Mouse (Mus musculus): Measurements from ENCODE around the gene Lacc1. TPM values are rescaled to one million over a fixed set of nuclear protein-coding genes. Genes with fewer than 3 reads are reported as not detected.
A peak's percentile ranks its signal among the peaks of the same experiment; 100 is the strongest.
"Not testable (repeated sequence)": the region's sequence is repeated elsewhere in the genome, so short reads cannot be mapped to it uniquely, and the experiment has no call there.

The Lacc1 gene
- total and polyA plus RNA-seq, 3 experiments: 27.1 to 42.7 (median 39.5) TPM

DNA sequence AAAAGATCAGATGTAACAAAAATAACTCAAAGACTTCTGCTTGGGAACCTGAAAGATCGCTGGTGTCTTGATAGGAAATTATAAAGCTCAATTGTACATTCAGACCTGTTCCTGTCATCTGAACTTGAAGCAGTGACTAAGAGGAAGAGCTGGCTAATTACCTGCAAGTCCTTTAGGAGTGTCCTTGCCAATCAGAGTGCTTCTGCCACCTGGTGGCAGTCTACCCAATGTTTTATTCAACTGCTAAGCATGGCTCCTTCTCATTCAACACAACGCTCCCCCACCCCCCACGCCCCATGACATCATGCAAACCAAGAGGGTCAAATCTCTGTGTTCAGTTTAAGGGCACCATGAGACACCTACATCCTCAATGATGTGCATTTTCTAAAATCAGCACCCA, 28.5 kb downstream of the Lacc1 start:
- H3K4me3 ChIP-seq (replicated peaks in 1 of 3; ENCODE audit: low read depth in 2 of 3, low read length in 2 of 3, poor library complexity in 1 of 3): no peak overlapping the region
- in situ Hi-C loops (cut with MboI; ENCODE audit: low pct_ligation_motif_present, low pct_unique_long_range_greater_than_20kb, low sequenced_read_pairs): loop anchor here (10.0 to 25.0 kb wide), 3 partner anchors 503 to 1121 kb away; no protein-coding TSS in a partner anchor
- no peaks in the 10 kb centered on the region for H3K9me3 ChIP-seq (replicated peaks; ENCODE audit: low read length)
- no peak overlapping the region for H3K9ac ChIP-seq (ENCODE audit: insufficient read depth, low read depth)
- H3K36me3 ChIP-seq (replicated peaks in 1 of 2; ENCODE audit: control insufficient read depth in 1 of 2, insufficient read depth in 1 of 2, low read length in 1 of 2): no peaks in the 10 kb centered on the region
- dilution Hi-C loops (cut with MboI; ENCODE audit: extremely low pct_ligation_motif_present, extremely low pct_unique_long_range_greater_than_20kb, low sequenced_read_pairs): loop anchor here (25.0 kb wide), 1 partner anchor 521 kb away; no protein-coding TSS in a partner anchor
- 0 out of 4 replicates have a peak, but pooled peaks cover 0 to 4% of the 10 kb centered on the region in 2 experiments for H3K4me1 ChIP-seq (ENCODE audit: control insufficient read depth in 1 of 2, insufficient read depth in 2 of 2)
- DNase-seq (ENCODE audit: extremely low read depth): peak; percentile 83
- TF ChIP-seq ZNF384 (IDR thresholded peaks at IDR 0.05; ENCODE audit: low read depth, low read length): no peak
- TF ChIP-seq ZC3H11A (IDR thresholded peaks at IDR 0.05; ENCODE audit: low read depth, low read length): peak; percentile 47
- TF ChIP-seq RAD21 (IDR thresholded peaks at IDR 0.05; ENCODE audit: low read depth, low read length): peak; percentile 70
- no peak for TF ChIP-seq TBP (conservative IDR thresholded peaks at IDR 0.05; ENCODE audit: low read depth, low read length)
- TF ChIP-seq CTCF (conservative IDR thresholded peaks at IDR 0.05 in 1 of 2, IDR thresholded peaks at IDR 0.05 in 1 of 2; ENCODE audit: low read depth in 2 of 2, low read length in 2 of 2): peak; percentile 35 to 76; a peak in 2 of 4 replicates
- TF ChIP-seq SMC3 (IDR thresholded peaks at IDR 0.05; ENCODE audit: low read depth, low read length): peak; percentile 87
- peak; percentile 51; the same call in 1 of the 2 replicates for TF ChIP-seq MYC (IDR thresholded peaks at IDR 0.05; ENCODE audit: low read depth, low read length)
- TF ChIP-seq CHD2 (IDR thresholded peaks at IDR 0.05; ENCODE audit: low read length): 0 out of 2 replicates have a peak, but pooled peaks have one; percentile 37
- no peak for TF ChIP-seq ZKSCAN1 (IDR thresholded peaks at IDR 0.05; ENCODE audit: borderline replicate concordance, low read depth, low read length)
- no peak for TF ChIP-seq ZMIZ1 (IDR thresholded peaks at IDR 0.05; ENCODE audit: low read depth, low read length)
- H3K4me2 ChIP-seq (ENCODE audit: insufficient read depth, low read depth, poor library complexity, severe bottlenecking): 0 out of 2 replicates have a peak overlapping the region, but pooled peaks have one; percentile 21
- no peaks in the 10 kb centered on the region for H3K79me2 ChIP-seq (replicated peaks; ENCODE audit: control insufficient read depth, extremely low read depth, insufficient read depth, poor library complexity, severe bottlenecking)
- H3K27ac ChIP-seq (ENCODE audit: insufficient read depth, low read depth): no peak overlapping the region
- H3K27me3 ChIP-seq (replicated peaks): no peaks in the 10 kb centered on the region

DNA sequence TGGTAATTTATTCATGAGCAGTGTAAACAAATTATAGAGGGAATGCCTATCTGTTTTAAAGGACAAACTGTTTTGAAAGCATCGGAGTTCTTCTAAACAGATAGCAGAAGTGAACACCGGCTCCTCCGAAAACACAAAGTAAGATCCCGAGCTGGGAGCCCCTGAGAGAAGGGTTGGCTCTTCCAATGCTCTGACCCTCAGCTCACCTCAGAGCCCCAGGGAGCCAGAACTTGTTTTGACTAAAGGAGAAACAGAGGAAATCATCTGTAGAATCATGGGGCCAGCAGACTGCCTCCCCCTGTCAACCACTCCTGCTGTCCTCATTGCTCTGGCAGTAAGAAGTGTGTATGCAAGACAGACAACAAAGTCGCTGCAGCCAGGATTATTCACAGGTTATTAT, 31.1 kb downstream of the Lacc1 start:
- no peak overlapping the region for H3K4me2 ChIP-seq (ENCODE audit: insufficient read depth, low read depth, poor library complexity, severe bottlenecking)
- H3K36me3 ChIP-seq (replicated peaks in 1 of 2; ENCODE audit: control insufficient read depth in 1 of 2, insufficient read depth in 1 of 2, low read length in 1 of 2): no peaks in the 10 kb centered on the region
- no peak for TF ChIP-seq EP300 (IDR thresholded peaks at IDR 0.05; ENCODE audit: low read length)
- no peak for DNase-seq (ENCODE audit: extremely low read depth)
- H3K27ac ChIP-seq (ENCODE audit: insufficient read depth, low read depth): no peak overlapping the region
- H3K4me1 ChIP-seq (ENCODE audit: control insufficient read depth in 1 of 2, insufficient read depth in 2 of 2): 0 out of 4 replicates have a peak, but pooled peaks cover 0 to 4% of the 10 kb centered on the region in 2 experiments
- H3K4me3 ChIP-seq (replicated peaks in 1 of 3; ENCODE audit: low read depth in 2 of 3, low read length in 2 of 3, poor library complexity in 1 of 3): no peak overlapping the region
- H3K9ac ChIP-seq (ENCODE audit: insufficient read depth, low read depth): no peak overlapping the region
- dilution Hi-C loops (cut with MboI; ENCODE audit: extremely low pct_ligation_motif_present, extremely low pct_unique_long_range_greater_than_20kb, low sequenced_read_pairs) (loop anchor here (25.0 kb wide), 1 partner anchor 518 kb away; no protein-coding TSS in a partner anchor), in situ Hi-C loops (cut with MboI; ENCODE audit: low pct_ligation_motif_present, low pct_unique_long_range_greater_than_20kb, low sequenced_read_pairs) (loop anchor here (10.0 to 25.0 kb wide), 3 partner anchors 501 to 1118 kb away; no protein-coding TSS in a partner anchor)
- no peaks in the 10 kb centered on the region for H3K9me3 ChIP-seq (replicated peaks; ENCODE audit: low read length)
- no peaks in the 10 kb centered on the region for H3K27me3 ChIP-seq (replicated peaks)
- H3K79me2 ChIP-seq (replicated peaks; ENCODE audit: control insufficient read depth, extremely low read depth, insufficient read depth, poor library complexity, severe bottlenecking): no peaks in the 10 kb centered on the region

DNA sequence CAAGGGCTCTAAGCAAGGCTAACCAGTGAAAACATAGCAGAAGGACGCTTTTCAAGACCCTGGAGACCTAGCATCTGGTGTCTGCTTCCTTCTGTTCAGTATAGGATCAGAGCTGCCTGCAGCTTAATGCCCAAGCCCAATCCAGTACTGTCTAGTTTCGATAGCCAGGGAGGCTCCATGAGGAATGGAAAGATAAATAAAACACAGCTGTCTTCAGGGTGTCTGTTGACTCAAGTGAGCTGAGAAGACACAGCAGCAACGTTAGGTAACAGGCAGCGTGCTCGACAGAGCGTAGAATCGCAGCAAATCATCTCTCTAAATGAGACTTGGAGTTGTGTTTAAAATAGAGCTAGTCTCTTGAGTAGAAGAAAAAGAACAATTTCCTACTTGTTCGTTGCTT, 32.0 kb downstream of the Lacc1 start:
- no peak overlapping the region for H3K4me3 ChIP-seq (replicated peaks in 1 of 3; ENCODE audit: low read depth in 2 of 3, low read length in 2 of 3, poor library complexity in 1 of 3)
- no peaks in the 10 kb centered on the region for H3K27me3 ChIP-seq (replicated peaks)
- H3K79me2 ChIP-seq (replicated peaks; ENCODE audit: control insufficient read depth, extremely low read depth, insufficient read depth, poor library complexity, severe bottlenecking): no peaks in the 10 kb centered on the region
- H3K4me2 ChIP-seq (ENCODE audit: insufficient read depth, low read depth, poor library complexity, severe bottlenecking): no peak overlapping the region
- H3K9me3 ChIP-seq (replicated peaks; ENCODE audit: low read length): no peaks in the 10 kb centered on the region
- H3K27ac ChIP-seq (ENCODE audit: insufficient read depth, low read depth): no peak overlapping the region
- in situ Hi-C loops (cut with MboI; ENCODE audit: low pct_ligation_motif_present, low pct_unique_long_range_greater_than_20kb, low sequenced_read_pairs): loop anchor here (10.0 to 25.0 kb wide), 3 partner anchors 500 to 1117 kb away; no protein-coding TSS in a partner anchor
- H3K9ac ChIP-seq (ENCODE audit: insufficient read depth, low read depth): no peak overlapping the region
- no peak for DNase-seq (ENCODE audit: extremely low read depth)
- 0 out of 4 replicates have a peak, but pooled peaks cover 0 to 4% of the 10 kb centered on the region in 2 experiments for H3K4me1 ChIP-seq (ENCODE audit: control insufficient read depth in 1 of 2, insufficient read depth in 2 of 2)
- H3K36me3 ChIP-seq (replicated peaks in 1 of 2; ENCODE audit: control insufficient read depth in 1 of 2, insufficient read depth in 1 of 2, low read length in 1 of 2): no peaks in the 10 kb centered on the region
- TF ChIP-seq MAFK (IDR thresholded peaks at IDR 0.05; ENCODE audit: insufficient replicate concordance, low read length): no peak
- TF ChIP-seq JUND (conservative IDR thresholded peaks at IDR 0.05; ENCODE audit: low read depth, low read length): no peak
- TF ChIP-seq IRF4 (IDR thresholded peaks at IDR 0.05; ENCODE audit: low read depth, low read length): no peak
- TF ChIP-seq CHD2 (IDR thresholded peaks at IDR 0.05; ENCODE audit: low read length): no peak
- TF ChIP-seq USF1 (IDR thresholded peaks at IDR 0.05; ENCODE audit: low read depth, low read length): no peak
- TF ChIP-seq RAD21 (IDR thresholded peaks at IDR 0.05; ENCODE audit: low read depth, low read length): no peak
- TF ChIP-seq MEF2A (IDR thresholded peaks at IDR 0.05; ENCODE audit: borderline replicate concordance, low read depth, low read length): no peak
- TF ChIP-seq JUN (IDR thresholded peaks at IDR 0.05; ENCODE audit: insufficient read depth, low read depth, low read length): no peak
- TF ChIP-seq ZMIZ1 (IDR thresholded peaks at IDR 0.05; ENCODE audit: low read depth, low read length): no peak
- no peak for TF ChIP-seq ZKSCAN1 (IDR thresholded peaks at IDR 0.05; ENCODE audit: borderline replicate concordance, low read depth, low read length)
- dilution Hi-C loops (cut with MboI; ENCODE audit: extremely low pct_ligation_motif_present, extremely low pct_unique_long_range_greater_than_20kb, low sequenced_read_pairs): loop anchor here (25.0 kb wide), 1 partner anchor 517 kb away; no protein-coding TSS in a partner anchor

DNA sequence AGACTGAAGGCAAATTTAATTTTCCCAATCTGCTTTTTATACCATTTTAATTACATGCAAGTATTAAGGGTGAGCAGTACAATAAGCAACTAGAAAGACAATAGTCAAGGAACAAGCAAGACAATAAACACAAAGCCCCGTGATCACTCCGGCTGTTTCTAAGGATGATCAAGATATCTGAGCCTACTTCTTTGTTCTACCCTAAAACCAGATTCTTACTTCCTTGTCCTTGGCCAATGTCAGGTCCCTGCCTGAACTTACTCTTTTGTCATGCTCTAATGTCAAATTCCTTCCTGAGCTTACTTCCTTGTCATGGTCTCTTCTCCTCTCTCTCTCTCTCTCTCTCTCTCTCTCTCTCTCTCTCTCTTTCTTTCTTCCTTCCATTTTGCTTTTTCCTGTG, 46.4 kb downstream of the Lacc1 start:
- H3K4me1 ChIP-seq (ENCODE audit: control insufficient read depth in 1 of 2, insufficient read depth in 2 of 2); H3K4me2 ChIP-seq (ENCODE audit: insufficient read depth, low read depth, poor library complexity, severe bottlenecking); H3K27ac ChIP-seq (ENCODE audit: insufficient read depth, low read depth); H3K9me3 ChIP-seq (replicated peaks; ENCODE audit: low read length); H3K27me3 ChIP-seq (replicated peaks); H3K4me3 ChIP-seq (replicated peaks in 1 of 3; ENCODE audit: low read depth in 2 of 3, low read length in 2 of 3, poor library complexity in 1 of 3); H3K9ac ChIP-seq (ENCODE audit: insufficient read depth, low read depth); DNase-seq (ENCODE audit: extremely low read depth); H3K36me3 ChIP-seq (replicated peaks in 1 of 2; ENCODE audit: control insufficient read depth in 1 of 2, insufficient read depth in 1 of 2, low read length in 1 of 2); dilution Hi-C loops (cut with MboI; ENCODE audit: extremely low pct_ligation_motif_present, extremely low pct_unique_long_range_greater_than_20kb, low sequenced_read_pairs); H3K79me2 ChIP-seq (replicated peaks; ENCODE audit: control insufficient read depth, extremely low read depth, insufficient read depth, poor library complexity, severe bottlenecking); in situ Hi-C loops (cut with MboI; ENCODE audit: low pct_ligation_motif_present, low pct_unique_long_range_greater_than_20kb, low sequenced_read_pairs): not testable (repeated sequence)

Measured in CH12.LX (cell line).